Mouse (Mus musculus) liver, embryonic 14.5 days (tissue): ENCODE measurements around the gene Tpo. TPM values are rescaled to one million over a fixed set of nuclear protein-coding genes. Genes with fewer than 3 reads are reported as not detected.

ENCODE experiments used
- ATAC-seq: fragments of 200-750 bp; cut with Nextera tagmentation; 2 replicates; pipeline ENCODE4 v1.8.0; 2017; ENCODE audit warnings: moderate number of reproducible peaks, mild to moderate bottlenecking, moderate library complexity; ENCODE audit not compliant: insufficient read depth
- DNase-seq, 3 experiments: peaks; one replicate each; pipeline ENCODE4 v3.0.0-alpha.2; 2012 to 2013; ENCODE audit warnings: low read depth in 3 of 3, low spot score in 3 of 3
- H3K27ac ChIP-seq: fragments of 300-500 bp; sonication (generic); 2 replicates; pipeline ENCODE4 v1.5.1; 2014; ENCODE audit warnings: moderate library complexity, mild to moderate bottlenecking, control low read depth, inconsistent platforms
- H3K27me3 ChIP-seq: fragments of 300-500 bp; sonication (generic); 2 replicates; pipeline ENCODE4 v1.6.1; 2014; ENCODE audit warnings: mild to moderate bottlenecking, low read length, moderate library complexity; ENCODE audit not compliant: control insufficient read depth, insufficient read depth
- H3K36me3 ChIP-seq: fragments of 300-500 bp; sonication (generic); replicated peaks from 2 replicates; pipeline ENCODE4 v1.6.1; 2014; ENCODE audit warnings: low read depth; ENCODE audit not compliant: control insufficient read depth, insufficient read depth
- H3K4me1 ChIP-seq, 2 experiments: fragments of 200-500 bp in 1 of 2; fragments of 300-500 bp in 1 of 2; sonication (generic) in 1 of 2; replicated peaks; 2 replicates each; pipeline ENCODE4 v1.6.1; 2012 to 2014; ENCODE audit warnings: antibody characterized with exemption in 1 of 2, inconsistent platforms in 1 of 2, low read length in 1 of 2; ENCODE audit not compliant: control insufficient read depth in 2 of 2, insufficient read depth in 2 of 2
- H3K4me2 ChIP-seq: fragments of 300-500 bp; sonication (generic); 2 replicates; pipeline ENCODE4 v1.6.1; 2014; ENCODE audit warnings: low read depth, mild to moderate bottlenecking, control low read depth, moderate library complexity
- H3K4me3 ChIP-seq, 2 experiments: fragments of 200-500 bp in 1 of 2; fragments of 300-500 bp in 1 of 2; sonication (generic) in 1 of 2; 2 replicates each; pipeline ENCODE4 v1.5.1; 2012 to 2014; ENCODE audit warnings: low read depth in 2 of 2, low read length in 2 of 2, mild to moderate bottlenecking in 2 of 2, control low read depth in 1 of 2, inconsistent platforms in 1 of 2, moderate library complexity in 1 of 2; ENCODE audit not compliant: insufficient read depth in 1 of 2
- H3K9ac ChIP-seq: fragments of 300-500 bp; sonication (generic); replicated peaks from 2 replicates; pipeline ENCODE4 v1.6.1; 2014; ENCODE audit warnings: mild to moderate bottlenecking, control low read depth, moderate library complexity
- H3K9me3 ChIP-seq: fragments of 300-500 bp; sonication (generic); 2 replicates; pipeline ENCODE4 v1.6.1; 2016; ENCODE audit warnings: low read length, mixed read lengths; ENCODE audit not compliant: control insufficient read depth
- CTCF ChIP-seq: IDR thresholded peaks from 2 replicates; pipeline ENCODE4 v1.5.1; 2016; ENCODE audit warnings: antibody characterized with exemption, low read depth, control low read depth
- EP300 ChIP-seq: IDR thresholded peaks from 2 replicates; pipeline ENCODE4 v1.6.1; 2016; ENCODE audit warnings: antibody characterized with exemption, low read depth
- WGBS: fragments of 180-500 bp; shearing (Covaris S2); extraction: QIAGEN DNeasy Blood & Tissue Kit; methylation state at CpG from one replicate; pipeline ENCODE4 v1.1.7; 2014; ENCODE audit not compliant: insufficient replicate concordance; 5-methylcytosine and 5-hydroxymethylcytosine counted together
- polyA plus RNA-seq, 2 experiments: library from polyadenylated mRNA; depleted of rRNA in 1 of 2; stranded (reverse) in 1 of 2; unstranded in 1 of 2; fragments of >200 nt; fragmentation: Nextera tagmentation in 1 of 2; extraction: Ambion mirVana in 1 of 2; gene quantifications; 2 replicates each; pipeline versions ENCODE4 v1.2.1 to v1.2.3; 2012 to 2014

Gene Tpo
- polyA plus RNA-seq, 2 experiments, result not detected

GRCm38 (mm10) chr12:30159788-30160187 is 27.4 kb upstream of the Tpo start:
- H3K4me1 ChIP-seq, result no peaks in the 10 kb centered on the region
- DNase-seq (no peak), ATAC-seq (no peak)
- H3K27ac ChIP-seq, result no peak overlapping the region
- WGBS, result 58% methylated on average over 8 of the region's 8 CpGs
- no peaks in the 10 kb centered on the region for H3K36me3 ChIP-seq
- no peaks in the 10 kb centered on the region for H3K9me3 ChIP-seq
- TF ChIP-seq EP300, result no peak
- TF ChIP-seq CTCF, result no peak
- H3K9ac ChIP-seq, result no peak overlapping the region
- H3K4me3 ChIP-seq, result no peak overlapping the region
- H3K4me2 ChIP-seq, result no peak overlapping the region
- H3K27me3 ChIP-seq, result no peaks in the 10 kb centered on the region

DNA sequence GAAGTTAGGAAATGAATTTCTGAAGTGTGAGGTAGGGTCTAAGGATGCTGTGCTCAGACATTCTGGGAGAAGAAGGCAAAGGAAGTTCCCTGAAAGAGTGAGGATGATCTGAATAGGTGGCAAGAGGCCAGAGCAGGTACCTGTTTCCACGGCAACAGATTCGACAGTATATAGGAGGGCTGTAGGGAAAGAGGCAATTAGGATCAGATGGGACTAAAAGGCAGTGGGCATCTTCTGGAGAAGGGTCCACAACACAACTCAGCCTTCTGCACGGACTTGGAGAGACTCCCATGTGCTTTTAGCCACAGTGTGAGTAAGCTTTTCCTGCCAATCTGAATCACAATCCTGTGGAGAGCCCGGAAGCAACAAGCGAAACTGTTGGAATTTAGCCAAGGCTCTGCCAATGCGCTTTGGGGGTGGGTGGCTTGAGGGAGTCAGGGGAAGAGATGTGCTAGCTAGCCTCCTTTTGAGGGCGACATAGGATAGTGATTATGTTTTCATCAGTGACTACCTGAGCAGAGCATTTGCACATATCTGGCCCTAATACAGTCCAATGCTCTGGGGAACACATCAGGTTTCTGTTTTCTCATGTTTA is 21.8 kb upstream of the Tpo start:
- Histone ChIP-seq H3K4me2 (no peak overlapping the region), H3K9ac (no peak overlapping the region), H3K27me3 (no peaks in the 10 kb centered on the region), H3K4me3 (no peak overlapping the region), H3K36me3 (no peaks in the 10 kb centered on the region), H3K4me1 (no peaks in the 10 kb centered on the region), H3K9me3 (no peaks in the 10 kb centered on the region), H3K27ac (no peak overlapping the region)
- TF ChIP-seq EP300 (no peak), CTCF (no peak)
- ATAC-seq (no peak), DNase-seq (no peak)
- 48% methylated on average over 7 of the region's 7 CpGs for WGBS

GRCm38 (mm10) chr12:30142085-30142484 is 9.7 kb upstream of the Tpo start:
- Histone ChIP-seq H3K4me1 (no peaks in the 10 kb centered on the region), H3K4me3 (no peak overlapping the region), H3K27ac (no peak overlapping the region), H3K4me2 (no peak overlapping the region), H3K9me3 (no peaks in the 10 kb centered on the region), H3K36me3 (no peaks in the 10 kb centered on the region), H3K27me3 (no peaks in the 10 kb centered on the region), H3K9ac (no peak overlapping the region)
- WGBS, result 22% methylated on average over 3 of the region's 3 CpGs
- no peak for TF ChIP-seq EP300
- TF ChIP-seq CTCF, result no peak
- no peak for ATAC-seq
- no peak for DNase-seq

DNA sequence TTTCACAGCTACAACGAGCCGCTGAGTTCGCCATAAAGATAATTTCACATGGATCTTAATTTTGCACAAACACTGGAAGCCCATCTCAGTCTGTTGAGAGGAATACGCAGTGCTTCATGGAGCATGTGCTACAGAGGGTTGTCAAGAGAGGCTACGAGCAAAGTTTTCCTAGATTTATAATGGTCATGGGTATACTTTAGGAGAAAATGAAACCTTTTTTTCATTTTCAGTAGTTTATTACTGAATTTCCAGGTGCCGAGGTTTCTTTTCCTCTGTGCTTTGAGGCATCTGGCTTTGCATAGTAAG is 3.1 kb downstream of the Tpo start:
- no peak for ATAC-seq
- Histone ChIP-seq H3K4me1 (no peaks in the 10 kb centered on the region), H3K9me3 (no peaks in the 10 kb centered on the region), H3K27ac (no peak overlapping the region), H3K27me3 (no peaks in the 10 kb centered on the region), H3K4me2 (no peak overlapping the region), H3K4me3 (no peak overlapping the region), H3K9ac (no peak overlapping the region), H3K36me3 (no peaks in the 10 kb centered on the region)
- DNase-seq, result no peak
- no peak for TF ChIP-seq CTCF
- TF ChIP-seq EP300, result no peak
- WGBS, result 59% methylated on average over 6 of the region's 6 CpGs

GRCm38 (mm10) chr12:30128561-30129410 is 3.6 kb downstream of the Tpo start:
- ATAC-seq (no peak), DNase-seq (peak in 2 of 3 experiments; percentile 0 to 2)
- Histone ChIP-seq H3K4me1 (no peaks in the 10 kb centered on the region), H3K9ac (no peak overlapping the region), H3K4me3 (no peak overlapping the region), H3K36me3 (no peaks in the 10 kb centered on the region), H3K27ac (no peak overlapping the region), H3K27me3 (no peaks in the 10 kb centered on the region), H3K4me2 (no peak overlapping the region), H3K9me3 (no peaks in the 10 kb centered on the region)
- WGBS, result 42% methylated on average over 7 of the region's 7 CpGs
- TF ChIP-seq CTCF (peak; percentile 55), EP300 (no peak)
